Mouse (Mus musculus) cerebellum, adult 11 months (tissue): ENCODE results near the gene Dntt.

ENCODE experiments used
- DNase-seq: peaks from one replicate; pipeline ENCODE4 v3.0.0; 2022

Gene Dntt

DNA sequence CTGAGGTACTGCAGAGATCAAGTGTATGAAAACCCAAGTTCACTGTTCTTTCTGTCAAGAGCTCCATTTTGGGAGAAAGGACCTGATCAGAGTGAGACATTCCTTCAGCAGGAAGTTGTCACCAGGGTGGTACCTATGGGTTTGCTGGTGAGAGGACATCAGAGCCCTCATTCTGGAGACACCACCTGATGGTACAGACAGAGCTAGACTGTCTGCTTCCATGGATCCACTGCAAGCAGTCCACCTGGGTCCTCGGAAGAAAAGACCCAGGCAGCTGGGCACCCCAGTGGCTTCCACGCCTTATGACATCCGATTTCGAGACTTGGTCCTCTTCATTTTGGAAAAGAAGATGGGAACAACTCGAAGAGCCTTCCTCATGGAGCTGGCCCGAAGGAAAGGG lies at the start of gene Dntt:
Dntt (plus strand) TSS at position 57 of the 400 bp plus-strand sequence.
- DNase-seq = no peak

DNA sequence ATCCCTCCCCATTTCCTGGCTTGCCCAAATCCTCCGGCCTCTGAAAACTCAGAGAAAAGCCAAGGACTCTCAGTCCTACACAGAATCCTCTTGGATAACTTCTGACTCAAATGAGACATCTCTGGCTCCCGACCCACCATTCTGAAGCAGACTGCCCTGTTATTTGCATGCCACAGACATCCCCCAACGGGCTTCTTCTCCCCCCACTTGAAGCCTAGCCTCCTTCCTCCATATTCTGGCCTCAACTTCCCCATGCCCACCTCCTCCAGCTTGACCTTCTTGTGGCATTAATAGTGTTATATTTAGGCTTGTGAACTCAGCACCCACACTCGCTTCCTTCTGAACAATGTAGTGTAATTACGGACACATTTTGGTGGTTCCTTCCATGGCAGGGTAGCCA lies 48.4 kb upstream of the Dntt start:
- no peak for DNase-seq

- DNase-seq = no peak
Observed at GRCm38 (mm10) chr19:40984536-40984935, 44.5 kb upstream of the Dntt start.

GRCm38 (mm10) chr19:40988856-40989255 lies 40.2 kb upstream of the Dntt start:
- DNase-seq = no peak

GRCm38 (mm10) chr19:40989961-40990600 lies 39.0 kb upstream of the Dntt start:
- no peak for DNase-seq

- DNase-seq = no peak
Observed at GRCm38 (mm10) chr19:40990781-40991343, 38.2 kb upstream of the Dntt start.

DNA sequence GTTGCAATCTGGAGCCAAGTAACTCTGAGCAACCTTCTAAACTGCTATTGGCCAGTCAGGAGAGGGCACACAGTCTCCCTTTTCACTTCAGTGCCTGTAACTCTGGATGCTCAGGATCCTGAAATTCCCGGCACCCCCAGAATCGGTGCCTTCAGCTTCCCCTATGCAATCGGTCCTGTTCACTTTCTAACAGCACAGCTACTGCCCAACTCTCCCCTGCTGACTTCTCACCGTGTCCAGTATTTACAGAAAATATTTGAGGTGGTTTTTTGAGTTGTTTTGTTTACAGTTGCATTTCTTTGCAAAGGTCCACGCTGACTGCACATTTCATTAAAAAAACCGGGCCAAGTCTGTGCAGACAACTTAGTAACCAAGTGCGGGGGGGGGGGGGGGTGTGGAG lies 37.4 kb upstream of the Dntt start:
- DNase-seq = no peak

DNA sequence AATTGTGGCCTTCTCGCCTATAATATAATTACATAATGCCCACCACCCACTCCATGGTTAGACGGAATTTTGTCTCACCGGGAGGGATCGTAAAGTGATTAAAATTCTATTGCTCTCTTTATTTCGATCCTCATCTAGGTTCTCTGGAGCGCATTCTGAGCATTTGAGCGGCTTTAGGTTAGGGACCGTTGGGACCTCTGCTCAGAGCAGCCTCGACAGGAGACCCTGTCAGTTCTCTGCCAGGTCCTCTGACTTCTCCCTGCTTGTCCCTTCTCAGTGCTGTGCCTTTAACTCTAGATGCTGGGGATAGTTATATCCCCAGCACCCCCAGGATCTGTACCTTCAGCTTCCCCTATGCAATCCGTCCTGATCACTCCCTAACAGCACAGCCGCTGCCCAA lies 37.0 kb upstream of the Dntt start:
- DNase-seq = no peak

DNA sequence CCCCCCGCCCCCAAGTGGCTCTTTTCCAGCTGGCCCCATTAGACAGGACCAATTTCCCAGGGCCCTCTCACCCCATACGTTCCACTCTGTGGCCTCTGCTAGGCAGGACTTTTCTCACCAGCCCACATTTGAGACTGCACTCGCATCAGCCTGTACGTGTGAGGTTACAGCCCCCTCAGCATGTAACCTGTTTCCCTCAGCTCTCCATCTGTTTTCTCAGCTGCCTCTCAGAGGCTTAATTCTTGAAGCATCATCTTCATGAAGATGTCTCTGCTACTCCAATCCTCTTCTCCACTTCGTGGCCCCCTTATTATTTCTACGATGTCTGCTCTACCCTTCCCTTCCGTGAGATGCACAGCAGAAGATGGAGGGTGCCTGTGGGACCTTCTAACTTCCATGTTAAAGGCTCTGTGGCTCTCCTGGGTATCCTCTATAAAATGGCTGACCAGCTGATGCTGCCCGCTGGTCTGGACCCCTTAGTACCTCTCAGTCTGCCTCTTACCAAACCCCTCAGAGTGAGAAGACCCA lies 36.5 kb upstream of the Dntt start:
- DNase-seq = no peak

- DNase-seq = no peak
Observed at GRCm38 (mm10) chr19:40993356-40993755, 35.7 kb upstream of the Dntt start.

DNA sequence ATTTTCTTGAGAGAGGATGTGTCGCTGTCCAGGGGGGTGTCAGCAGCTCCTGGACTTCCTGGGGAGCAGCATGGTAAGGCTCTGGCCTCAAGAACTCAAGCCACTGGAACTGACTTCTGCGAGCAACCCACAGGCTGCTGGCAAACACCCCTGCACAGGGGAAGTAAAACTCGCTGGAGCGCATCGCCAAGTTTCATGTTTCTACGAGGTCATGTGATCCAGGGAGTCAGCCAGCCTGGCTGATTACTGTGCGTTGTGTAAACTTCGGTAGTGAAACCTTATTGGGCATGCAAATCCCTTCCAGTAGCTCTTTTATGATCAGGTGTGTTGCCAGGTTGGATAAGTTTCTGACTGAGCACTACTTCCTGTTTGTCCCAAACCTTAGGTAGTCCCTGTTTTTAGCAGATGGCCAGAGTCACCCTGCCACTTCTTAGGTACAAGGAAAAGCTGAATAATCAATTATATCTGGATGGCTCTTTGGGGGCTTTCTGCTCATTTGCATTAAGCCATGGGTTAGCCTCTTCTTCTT lies 35.0 kb upstream of the Dntt start, which contains the start of gene Blnk:
Blnk (minus strand) TSS at position 479 of the 529 bp plus-strand sequence.
- no peak for DNase-seq

GRCm38 (mm10) chr19:40994911-40995310 lies 34.2 kb upstream of the Dntt start:
- no peak for DNase-seq

GRCm38 (mm10) chr19:40995449-40996401 lies 33.4 kb upstream of the Dntt start:
- DNase-seq = no peak

DNA sequence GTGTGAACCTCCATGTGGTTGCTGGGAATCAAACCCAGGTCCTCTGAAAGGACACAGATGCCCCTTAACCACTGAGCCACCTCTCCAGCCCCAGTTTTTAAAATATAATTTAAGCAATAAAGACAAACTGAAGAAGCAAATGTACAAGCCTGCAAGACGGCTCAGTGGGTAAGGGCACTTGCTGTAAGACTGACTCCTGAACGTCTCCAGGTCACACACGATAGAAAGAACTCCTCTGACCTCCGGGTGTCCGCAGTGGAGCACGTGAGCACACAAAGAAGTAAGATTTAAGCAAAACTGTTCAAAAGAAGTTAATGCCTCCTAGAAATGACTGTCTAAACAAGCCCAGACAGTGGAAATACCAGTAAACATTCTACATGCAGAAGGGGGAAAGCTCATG lies 32.4 kb upstream of the Dntt start:
- DNase-seq = no peak

- DNase-seq = no peak
Observed at GRCm38 (mm10) chr19:40998469-40999170, 30.5 kb upstream of the Dntt start.

DNA sequence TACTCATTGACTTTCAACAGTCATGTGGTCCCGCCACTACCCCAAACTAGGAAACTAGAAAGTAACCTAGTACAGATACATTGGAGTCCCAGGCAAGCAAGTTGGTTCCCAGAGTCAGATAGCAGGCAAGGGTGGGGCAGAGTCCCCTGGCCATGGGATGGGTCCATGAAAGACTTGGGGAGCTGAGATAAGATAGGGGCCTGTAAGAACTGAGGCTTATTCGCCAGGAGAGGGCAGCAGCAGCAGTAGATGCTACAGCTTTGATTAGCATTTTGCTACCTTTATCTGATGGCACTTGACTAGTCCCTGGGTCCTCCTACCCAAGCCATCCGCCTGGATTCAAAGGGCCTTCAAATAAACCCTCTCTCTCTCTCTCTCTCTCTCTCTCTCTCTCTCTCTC lies 29.5 kb upstream of the Dntt start:
- DNase-seq = no peak

DNA sequence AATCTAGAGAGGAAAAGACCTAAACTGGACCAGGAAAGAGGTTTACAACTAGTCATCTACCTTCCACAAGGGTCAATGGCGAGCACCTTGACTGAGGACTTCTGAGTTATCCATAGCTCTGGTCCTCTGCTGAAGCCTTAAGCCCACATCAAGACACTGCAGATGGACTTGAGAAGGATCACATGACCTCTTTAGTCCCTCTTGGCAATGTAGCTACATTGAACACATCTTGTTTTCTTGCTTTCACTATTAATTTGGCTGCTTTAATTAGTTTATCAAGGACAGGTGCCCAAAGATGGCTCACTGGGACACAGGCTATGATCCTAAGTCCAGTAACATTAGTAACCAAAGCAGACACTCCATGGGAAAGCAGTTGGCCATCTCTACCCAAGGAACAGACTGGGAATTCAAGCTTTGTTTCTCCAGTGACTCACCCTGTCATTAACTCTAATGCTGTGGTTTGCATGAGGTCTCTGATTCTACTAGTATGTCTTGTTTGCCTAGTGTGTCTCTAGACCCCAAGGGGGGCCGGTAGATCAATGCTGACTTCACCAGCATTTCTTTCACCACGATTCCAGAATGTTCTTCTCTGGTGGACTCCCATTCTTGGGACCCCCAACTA lies 25.3 kb upstream of the Dntt start:
- no peak for DNase-seq

DNA sequence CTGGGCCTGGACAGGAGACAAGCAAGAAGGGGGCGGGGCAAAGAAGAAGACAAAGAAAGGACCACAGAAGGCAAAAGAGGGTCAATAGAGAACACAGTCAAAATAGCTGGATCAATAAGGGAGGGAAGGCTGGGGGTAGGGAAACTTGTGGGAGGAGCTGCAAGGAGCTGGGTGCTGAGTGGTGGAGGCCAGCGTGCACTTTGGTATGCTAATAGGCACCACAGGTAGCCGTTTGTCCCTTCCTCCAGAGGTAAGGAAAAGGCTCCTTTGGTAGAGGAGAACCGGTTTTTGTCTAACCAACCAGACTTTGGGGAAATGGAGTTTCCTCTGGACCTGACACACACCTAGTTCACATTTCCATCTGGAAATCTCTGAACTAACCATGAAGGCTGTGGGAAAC lies 22.5 kb upstream of the Dntt start:
- DNase-seq = no peak

DNA sequence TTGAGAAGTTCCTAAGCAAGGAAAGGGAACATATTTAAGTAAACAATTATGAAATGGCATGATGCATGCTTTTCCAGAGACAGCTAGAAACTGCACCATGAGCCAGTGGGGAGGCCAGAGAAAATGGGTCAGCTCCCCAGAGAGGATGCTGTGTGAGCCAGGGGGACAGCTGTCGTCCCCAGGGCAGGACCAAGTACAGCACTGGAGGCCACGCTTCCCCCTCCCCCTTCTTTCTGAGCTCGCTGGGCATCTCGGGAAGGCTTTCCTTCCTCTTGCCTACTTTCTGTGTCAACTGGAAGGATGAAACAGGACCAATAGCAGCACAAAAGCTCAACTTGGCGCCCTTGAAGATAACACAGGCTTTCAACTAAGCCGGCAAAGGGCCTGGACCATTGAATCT lies 21.7 kb upstream of the Dntt start:
- DNase-seq = no peak

- no peak for DNase-seq
Observed at GRCm38 (mm10) chr19:41007733-41008132, 21.3 kb upstream of the Dntt start.

- no peak for DNase-seq
Observed at GRCm38 (mm10) chr19:41008674-41009395, 20.2 kb upstream of the Dntt start.

DNA sequence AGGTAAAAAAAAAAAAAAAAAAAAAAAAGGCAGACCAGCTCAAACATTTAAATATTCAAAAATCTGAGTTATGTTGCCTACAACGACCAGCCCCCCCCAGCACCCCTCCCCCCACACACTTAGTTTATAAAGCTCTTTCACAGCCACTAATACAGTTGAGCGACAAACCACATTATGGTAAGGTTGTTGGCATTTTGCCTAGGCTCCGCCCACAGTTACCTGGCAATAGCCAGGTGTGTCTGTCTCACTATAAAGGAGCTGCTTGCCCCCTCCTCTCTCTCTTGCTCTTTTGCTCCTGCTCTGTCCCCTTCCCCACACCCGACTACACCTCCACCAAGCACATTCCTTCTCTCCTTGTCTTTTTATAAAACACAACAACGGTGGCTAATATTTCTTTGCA lies 17.4 kb upstream of the Dntt start:
- no peak for DNase-seq
